Mouse (Mus musculus) intestine, embryonic 16.5 days (tissue): ENCODE measurements around the gene Wfdc6b. TPM values are rescaled to one million over a fixed set of nuclear protein-coding genes. Genes with fewer than 3 reads are reported as not detected.
"Not testable (repeated sequence)": the region's sequence is repeated elsewhere in the genome, so short reads cannot be mapped to it uniquely, and the experiment has no call there.

ENCODE experiments used
- ATAC-seq: fragments of 200-750 bp; cut with Nextera tagmentation; 2 replicates; pipeline ENCODE4 v1.8.0; 2017; ENCODE audit warnings: moderate TSS enrichment, moderate library complexity
- H3K27ac ChIP-seq: fragments of 300-500 bp; sonication (generic); 2 replicates; pipeline ENCODE4 v1.5.1; 2014; ENCODE audit warnings: mild to moderate bottlenecking, low read length
- H3K27me3 ChIP-seq: fragments of 300-500 bp; sonication (generic); replicated peaks from 2 replicates; pipeline ENCODE4 v1.6.1; 2014; ENCODE audit warnings: low read length, control low read depth, mixed read lengths; ENCODE audit not compliant: control insufficient read depth, insufficient read depth
- H3K36me3 ChIP-seq: fragments of 300-500 bp; sonication (generic); 2 replicates; pipeline ENCODE4 v1.6.1; 2014; ENCODE audit warnings: low read length, control low read depth; ENCODE audit not compliant: control insufficient read depth, insufficient read depth
- H3K4me1 ChIP-seq: fragments of 300-500 bp; sonication (generic); 2 replicates; pipeline ENCODE4 v1.6.1; 2014; ENCODE audit warnings: low read length, control low read depth, mixed read lengths; ENCODE audit not compliant: control insufficient read depth, insufficient read depth
- H3K4me2 ChIP-seq: fragments of 300-500 bp; sonication (generic); 2 replicates; pipeline ENCODE4 v1.6.1; 2014; ENCODE audit warnings: low read depth, low read length, control low read depth
- H3K4me3 ChIP-seq: fragments of 300-500 bp; sonication (generic); 2 replicates; pipeline ENCODE4 v1.5.1; 2014; ENCODE audit warnings: mild to moderate bottlenecking, low read length
- H3K9ac ChIP-seq: fragments of 300-500 bp; sonication (generic); 2 replicates; pipeline ENCODE4 v1.6.1; 2014; ENCODE audit warnings: low read depth, low read length
- H3K9me3 ChIP-seq: fragments of 300-500 bp; sonication (generic); 2 replicates; pipeline ENCODE4 v1.6.1; 2016; ENCODE audit warnings: low read length, control low read depth; ENCODE audit not compliant: control insufficient read depth
- WGBS: fragments of 180-500 bp; shearing (Covaris S2); extraction: QIAGEN DNeasy Blood & Tissue Kit; methylation state at CpG from one replicate; pipeline ENCODE4 v1.1.7; 2014; 5-methylcytosine and 5-hydroxymethylcytosine counted together
- polyA plus RNA-seq: library from polyadenylated mRNA; unstranded; fragments of >200 nt; fragmentation: Nextera tagmentation; extraction: Ambion mirVana; gene quantifications from 2 replicates; pipeline ENCODE4 v1.2.1, GENCODE M21; 2015

Wfdc6b gene
- polyA plus RNA-seq, result not detected in 2 replicates

- H3K4me2 ChIP-seq, H3K9me3 ChIP-seq, H3K9ac ChIP-seq, H3K4me1 ChIP-seq, ATAC-seq, H3K27me3 ChIP-seq, H3K4me3 ChIP-seq, H3K36me3 ChIP-seq, H3K27ac ChIP-seq: not testable (repeated sequence)
- 51% methylated on average over 8 of the region's 8 CpGs for WGBS
Measured at GRCm38 (mm10) chr2:164613471-164613870, at the start of gene Wfdc6b, which contains the start of gene Wfdc8. Gene Wfdc6b (plus strand): TSS chr2:164613522. Gene Wfdc8 (minus strand): TSS chr2:164613626.

GRCm38 (mm10) chr2:164564346-164564745, 49.0 kb upstream of the Wfdc6b start:
- H3K9me3 ChIP-seq, result no peaks in the 10 kb centered on the region
- 69% methylated on average over 5 of the region's 5 CpGs for WGBS
- no peak overlapping the region for H3K27ac ChIP-seq
- H3K4me3 ChIP-seq, result no peak overlapping the region
- peaks cover 5% of the 10 kb centered on the region for H3K4me1 ChIP-seq
- no peak overlapping the region for H3K9ac ChIP-seq
- no peak overlapping the region for H3K4me2 ChIP-seq
- ATAC-seq, result no peak
- no peaks in the 10 kb centered on the region for H3K36me3 ChIP-seq
- no peaks in the 10 kb centered on the region for H3K27me3 ChIP-seq

DNA sequence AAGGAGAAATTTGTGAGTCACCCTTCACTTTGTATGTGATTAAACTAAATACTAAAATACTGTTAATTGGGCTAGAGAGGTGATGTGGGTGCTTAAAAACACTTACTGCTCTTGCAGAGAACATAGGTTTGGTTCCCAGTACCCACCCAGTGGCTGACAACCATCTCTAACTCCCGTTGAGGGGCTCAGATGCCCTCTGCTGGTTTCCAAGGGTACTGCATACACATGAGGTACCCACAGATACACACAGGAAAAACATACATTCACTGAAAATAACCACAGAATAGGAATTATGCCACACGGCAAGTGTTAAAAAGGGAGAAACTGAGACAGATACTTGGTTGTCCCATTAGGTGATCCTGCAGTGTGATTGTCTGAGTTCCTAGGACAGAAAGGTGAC, 46.3 kb upstream of the Wfdc6b start:
- 89% methylated on average over 2 of the region's 2 CpGs for WGBS

DNA sequence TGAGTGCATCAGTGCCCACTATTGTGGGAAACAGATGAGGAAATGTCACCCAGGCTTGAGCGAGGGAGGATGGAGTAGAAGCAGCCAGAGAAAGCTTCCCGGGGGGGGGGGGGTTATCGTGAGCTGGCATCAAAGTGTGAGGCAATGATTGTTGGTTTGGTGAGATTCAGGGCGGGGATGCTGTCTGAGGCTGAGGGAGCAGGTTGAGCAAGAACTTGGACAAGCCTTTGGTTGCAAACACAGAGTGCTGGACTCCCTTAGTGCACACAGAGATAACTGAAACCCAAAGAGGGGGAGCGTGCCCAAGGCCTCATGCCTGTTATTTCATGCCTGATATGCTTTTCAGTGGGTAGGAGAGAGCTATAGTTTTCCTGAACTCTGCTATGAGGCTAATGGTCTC, 45.9 kb upstream of the Wfdc6b start:
- no peaks in the 10 kb centered on the region for H3K9me3 ChIP-seq
- no peak overlapping the region for H3K9ac ChIP-seq
- 93% methylated on average over 5 of the region's 5 CpGs for WGBS
- no peak for ATAC-seq
- no peak overlapping the region for H3K4me2 ChIP-seq
- no peaks in the 10 kb centered on the region for H3K36me3 ChIP-seq
- H3K27me3 ChIP-seq, result no peaks in the 10 kb centered on the region
- H3K4me3 ChIP-seq, result no peak overlapping the region
- H3K27ac ChIP-seq, result no peak overlapping the region
- H3K4me1 ChIP-seq, result peaks cover 5% of the 10 kb centered on the region

More for the DNA sequence above, 46.3 kb upstream of the Wfdc6b start:
- no peak overlapping the region for H3K4me3 ChIP-seq
- H3K36me3 ChIP-seq, result no peaks in the 10 kb centered on the region
- no peaks in the 10 kb centered on the region for H3K27me3 ChIP-seq
- H3K27ac ChIP-seq, result no peak overlapping the region
- peaks cover 5% of the 10 kb centered on the region for H3K4me1 ChIP-seq
- no peaks in the 10 kb centered on the region for H3K9me3 ChIP-seq
- no peak for ATAC-seq
- no peak overlapping the region for H3K4me2 ChIP-seq
- H3K9ac ChIP-seq, result no peak overlapping the region

DNA sequence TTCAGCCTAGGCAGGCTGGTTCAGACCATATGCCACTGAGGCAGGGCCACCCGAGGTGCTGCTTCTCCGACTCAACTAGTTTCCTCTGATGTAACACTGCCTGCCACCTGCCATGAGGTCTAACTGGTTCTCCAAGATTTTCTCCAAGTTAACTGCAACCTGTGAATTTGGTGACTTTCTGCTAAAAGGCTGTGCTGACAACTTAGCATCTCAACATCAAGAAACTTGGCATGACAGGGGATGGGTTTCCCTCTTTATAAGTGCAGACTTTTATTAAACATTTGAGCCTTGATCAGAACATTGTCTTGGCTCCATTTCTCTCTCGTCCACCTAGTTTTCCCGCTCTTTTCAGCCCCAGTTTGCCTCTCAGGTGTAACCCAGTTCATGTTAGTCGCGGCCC, 40.0 kb upstream of the Wfdc6b start, which contains the start of gene Spint3:
Spint3 (minus strand) TSS at position 101 of the 400 bp plus-strand sequence.
- not testable (repeated sequence) for ATAC-seq, H3K27me3 ChIP-seq, H3K4me2 ChIP-seq, H3K9me3 ChIP-seq, H3K9ac ChIP-seq, H3K36me3 ChIP-seq, H3K4me3 ChIP-seq, H3K27ac ChIP-seq, H3K4me1 ChIP-seq
- 83% methylated on average over 6 of the region's 6 CpGs for WGBS

- not testable (repeated sequence) for H3K9ac ChIP-seq, H3K4me1 ChIP-seq, ATAC-seq, H3K36me3 ChIP-seq, H3K4me2 ChIP-seq, H3K9me3 ChIP-seq, H3K27me3 ChIP-seq, H3K4me3 ChIP-seq
- peak within 1 kb of the TSS; percentile 50; the same call in 1 of the 2 replicates for H3K27ac ChIP-seq
- 52% methylated on average over 13 of the region's 13 CpGs for WGBS
Measured at GRCm38 (mm10) chr2:164585025-164585725, 28.1 kb upstream of the Wfdc6b start, which contains the start of gene Wfdc6a. Gene Wfdc6a (minus strand): TSS chr2:164585447.

- no peaks in the 10 kb centered on the region for H3K27me3 ChIP-seq
- no peaks in the 10 kb centered on the region for H3K9me3 ChIP-seq
- H3K27ac ChIP-seq, result no peak overlapping the region
- no peak overlapping the region for H3K4me2 ChIP-seq
- H3K36me3 ChIP-seq, result no peaks in the 10 kb centered on the region
- no peak overlapping the region for H3K4me3 ChIP-seq
- 3% methylated on average over 4 of the region's 4 CpGs for WGBS
- H3K9ac ChIP-seq, result no peak overlapping the region
- ATAC-seq, result no peak
- H3K4me1 ChIP-seq, result no peaks in the 10 kb centered on the region
Measured at GRCm38 (mm10) chr2:164592014-164592413, 21.3 kb upstream of the Wfdc6b start.

- no peak for ATAC-seq
- no peaks in the 10 kb centered on the region for H3K36me3 ChIP-seq
- H3K4me2 ChIP-seq, result no peak within 1 kb of the TSS
- H3K4me1 ChIP-seq, result no peaks in the 10 kb centered on the region
- no peaks in the 10 kb centered on the region for H3K27me3 ChIP-seq
- H3K27ac ChIP-seq, result no peak within 1 kb of the TSS
- H3K9me3 ChIP-seq, result no peaks in the 10 kb centered on the region
- WGBS, result 75% methylated on average over 4 of the region's 4 CpGs
- no peak within 1 kb of the TSS for H3K4me3 ChIP-seq
- no peak within 1 kb of the TSS for H3K9ac ChIP-seq
Measured at GRCm38 (mm10) chr2:164593494-164593893, 19.8 kb upstream of the Wfdc6b start, which contains the start of gene Eppin. Gene Eppin (minus strand): TSS chr2:164593594.

GRCm38 (mm10) chr2:164600179-164600578, 13.1 kb upstream of the Wfdc6b start:
- Histone ChIP-seq H3K27me3 (no peaks in the 10 kb centered on the region), H3K4me2 (no peak overlapping the region), H3K9me3 (peaks cover 3% of the 10 kb centered on the region; the same call in 1 of the 2 replicates), H3K9ac (no peak overlapping the region), H3K27ac (no peak overlapping the region), H3K36me3 (no peaks in the 10 kb centered on the region), H3K4me3 (no peak overlapping the region), H3K4me1 (no peaks in the 10 kb centered on the region)
- ATAC-seq, result no peak
- WGBS, result 64% methylated on average over 3 of the region's 3 CpGs
